Mouse (Mus musculus) E14TG2a.4 (cell line): ENCODE measurements around the gene Tnfsf12.
A peak's percentile ranks its signal among the peaks of the same experiment; 100 is the strongest.
"Not testable (repeated sequence)": the region's sequence is repeated elsewhere in the genome, so short reads cannot be mapped to it uniquely, and the experiment has no call there.

Source experiments
- H3K27me3 ChIP-seq: 2 replicates; pipeline ENCODE4 v1.6.1; 2014; ENCODE audit warnings: low read length, control low read depth; ENCODE audit not compliant: insufficient read depth
- H3K36me3 ChIP-seq: 2 replicates; pipeline ENCODE4 v1.6.1; 2014; ENCODE audit warnings: low read length, control low read depth; ENCODE audit not compliant: insufficient read depth
- H3K4me1 ChIP-seq: replicated peaks from 2 replicates; pipeline ENCODE4 v1.6.1; 2014; ENCODE audit warnings: low read depth, low read length, control low read depth
- H3K4me3 ChIP-seq: replicated peaks from 2 replicates; pipeline ENCODE4 v1.5.1; 2014; ENCODE audit warnings: mild to moderate bottlenecking, low read length
- H3K9me3 ChIP-seq: 2 replicates; pipeline ENCODE4 v1.6.1; 2014; ENCODE audit warnings: low read length, control low read depth
- CTCF ChIP-seq: conservative IDR thresholded peaks from 2 replicates; pipeline ENCODE4 v1.5.1; 2014; ENCODE audit warnings: low read length
- NANOG ChIP-seq: IDR thresholded peaks from 2 replicates; pipeline ENCODE4 v1.6.1; 2014; ENCODE audit warnings: borderline replicate concordance, low read length, mixed read lengths
- POU5F1 ChIP-seq: IDR thresholded peaks from 2 replicates; pipeline ENCODE4 v1.6.1; 2014; ENCODE audit warnings: low read length, borderline replicate concordance

Gene Tnfsf12

GRCm38 (mm10) chr11:69695361-69696181, at the start of gene Tnfsf12, which contains the start of gene Tnfsfm13:
Gene Tnfsf12, minus strand, starts transcription at chr11:69695849.
Gene Tnfsfm13, minus strand, starts transcription at chr11:69696098.
- Histone ChIP-seq H3K4me3 (peak within 1 kb of the TSS; percentile 80), H3K27me3 (no peaks in the 10 kb centered on the region), H3K36me3 (peaks cover 22% of the 10 kb centered on the region), H3K4me1 (peaks cover 93% of the 10 kb centered on the region), H3K9me3 (no peaks in the 10 kb centered on the region)
- TF ChIP-seq POU5F1 (no peak), NANOG (no peak), CTCF (no peak)

DNA sequence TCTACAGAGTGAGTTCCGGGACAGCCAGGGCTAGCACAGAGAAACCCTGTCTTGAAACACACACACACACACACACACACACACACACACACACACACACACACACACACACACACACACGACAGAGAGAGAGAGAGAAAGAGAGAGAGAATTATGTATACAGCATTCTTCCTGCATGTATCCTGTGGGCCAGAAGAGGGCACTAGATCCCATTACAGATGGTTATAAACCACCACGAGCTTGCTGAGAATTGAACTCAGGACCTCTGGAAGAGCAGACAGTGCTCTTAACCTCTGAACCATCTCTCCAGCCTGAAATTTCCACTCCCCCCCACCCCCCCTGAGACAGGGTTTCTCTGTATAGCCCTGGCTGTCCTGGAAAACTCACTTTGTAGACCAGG, 35.8 kb upstream of the Tnfsf12 start:
- H3K27me3 ChIP-seq, H3K9me3 ChIP-seq, H3K4me3 ChIP-seq: not testable (repeated sequence)
- TF ChIP-seq CTCF, result peak; percentile 20; the same call in 1 of the 2 replicates
- Histone ChIP-seq H3K36me3 (peaks cover 41% of the 10 kb centered on the region), H3K4me1 (peaks cover 13% of the 10 kb centered on the region)

DNA sequence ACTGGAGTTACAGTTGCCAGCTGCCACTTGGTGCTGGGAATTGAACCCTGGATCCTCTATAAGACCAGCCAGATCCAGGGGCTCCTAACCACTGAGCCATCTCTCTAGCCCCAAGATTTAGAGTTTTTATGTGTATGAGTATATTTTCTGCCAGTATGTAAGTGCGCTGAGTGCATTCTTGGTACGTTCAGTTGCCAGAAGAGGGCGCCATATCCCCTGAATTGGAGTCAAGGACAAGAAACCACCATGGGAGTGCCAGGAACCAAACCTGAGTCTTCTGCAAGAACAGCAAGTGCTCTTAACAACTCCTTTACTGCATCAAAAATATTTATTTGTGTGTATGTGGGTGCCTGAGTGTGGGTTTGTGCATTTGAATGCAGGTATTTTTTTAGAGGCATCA, 33.4 kb upstream of the Tnfsf12 start:
- H3K27me3 ChIP-seq, result no peaks in the 10 kb centered on the region
- TF ChIP-seq NANOG, result no peak
- TF ChIP-seq CTCF, result peak; percentile 83
- no peak for TF ChIP-seq POU5F1
- H3K4me3 ChIP-seq, result no peak overlapping the region
- H3K4me1 ChIP-seq, result peaks cover 12% of the 10 kb centered on the region
- peaks cover 17% of the 10 kb centered on the region for H3K36me3 ChIP-seq
- no peaks in the 10 kb centered on the region for H3K9me3 ChIP-seq

DNA sequence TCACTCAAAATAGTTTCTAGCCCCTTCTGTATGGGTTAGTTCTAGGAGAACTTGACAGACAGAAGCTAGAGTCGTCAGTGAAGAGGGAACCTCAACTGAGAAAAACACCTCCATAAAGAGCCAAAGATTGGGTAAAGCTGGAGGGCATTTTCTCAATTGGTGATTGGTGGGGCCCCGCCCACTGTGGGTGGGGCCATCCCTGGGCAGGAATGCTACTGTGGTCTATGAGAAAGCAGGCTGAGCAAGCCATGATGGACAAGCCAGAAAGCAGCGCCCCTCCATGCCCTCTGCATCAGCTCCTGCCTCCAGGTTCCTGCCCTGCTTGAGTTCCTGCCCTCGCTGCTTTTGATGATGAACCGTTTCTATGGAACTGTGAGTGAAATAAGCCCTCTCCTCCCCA, 30.3 kb upstream of the Tnfsf12 start:
- Histone ChIP-seq H3K4me3 (0 out of 2 replicates have a peak overlapping the region, but pooled peaks have one; percentile 17), H3K36me3 (no peaks in the 10 kb centered on the region), H3K27me3 (no peaks in the 10 kb centered on the region), H3K4me1 (peaks cover 25% of the 10 kb centered on the region), H3K9me3 (no peaks in the 10 kb centered on the region)
- TF ChIP-seq NANOG, result no peak
- TF ChIP-seq CTCF, result no peak

DNA sequence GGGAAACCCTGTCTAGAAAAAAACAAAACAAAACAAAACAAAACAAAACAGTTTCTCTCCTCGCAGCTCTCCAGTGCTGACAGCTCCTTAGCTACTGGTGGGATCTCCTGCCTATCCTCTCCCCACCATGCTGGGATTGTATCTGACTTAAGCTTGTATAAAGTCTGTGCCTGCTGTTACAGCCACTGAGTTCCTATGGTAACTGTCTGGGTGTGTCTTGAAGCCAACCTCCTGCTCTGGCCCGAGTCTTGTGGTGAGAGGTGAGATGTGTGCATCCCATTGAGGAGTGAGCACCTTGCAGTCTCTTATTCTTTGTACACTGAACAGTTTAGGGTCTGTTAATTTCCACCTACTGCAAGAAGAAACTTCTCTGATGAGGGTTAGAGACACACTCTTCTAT, 27.4 kb upstream of the Tnfsf12 start:
- Histone ChIP-seq H3K4me3 (no peak overlapping the region), H3K36me3 (no peaks in the 10 kb centered on the region), H3K9me3 (no peaks in the 10 kb centered on the region), H3K4me1 (peaks cover 46% of the 10 kb centered on the region), H3K27me3 (no peaks in the 10 kb centered on the region)
- TF ChIP-seq CTCF (no peak), NANOG (no peak), POU5F1 (no peak)

GRCm38 (mm10) chr11:69720852-69721251, 25.2 kb upstream of the Tnfsf12 start:
- no peak overlapping the region for H3K4me3 ChIP-seq
- no peaks in the 10 kb centered on the region for H3K27me3 ChIP-seq
- no peaks in the 10 kb centered on the region for H3K36me3 ChIP-seq
- H3K9me3 ChIP-seq, result no peaks in the 10 kb centered on the region
- peaks cover 54% of the 10 kb centered on the region for H3K4me1 ChIP-seq
- TF ChIP-seq NANOG, result no peak
- no peak for TF ChIP-seq CTCF
- no peak for TF ChIP-seq POU5F1

DNA sequence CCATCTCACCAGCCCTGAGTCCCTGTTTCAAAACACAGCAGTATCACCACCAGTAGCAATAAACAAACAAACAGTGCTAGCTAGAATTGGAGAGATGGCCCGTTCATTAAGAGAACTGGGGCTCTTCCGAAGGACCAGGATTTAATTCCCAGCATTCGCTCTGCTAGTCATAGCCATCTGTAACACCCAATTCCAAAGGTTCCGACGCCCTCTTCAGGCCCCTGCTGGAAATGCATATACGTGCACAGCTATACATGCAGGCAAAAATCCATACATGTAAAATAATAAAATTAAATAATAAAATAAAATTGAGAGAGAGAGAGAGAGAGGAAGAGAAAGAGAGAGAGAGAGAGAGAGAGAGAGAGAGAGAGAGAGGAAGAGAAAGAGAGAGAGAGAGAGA, 23.8 kb upstream of the Tnfsf12 start:
- peaks cover 64% of the 10 kb centered on the region for H3K4me1 ChIP-seq
- TF ChIP-seq POU5F1 (no peak), CTCF (peak; percentile 82)
- no peaks in the 10 kb centered on the region for H3K27me3 ChIP-seq
- H3K9me3 ChIP-seq, result no peaks in the 10 kb centered on the region
- no peaks in the 10 kb centered on the region for H3K36me3 ChIP-seq
- 0 out of 2 replicates have a peak overlapping the region, but pooled peaks have one; percentile 2 for H3K4me3 ChIP-seq

DNA sequence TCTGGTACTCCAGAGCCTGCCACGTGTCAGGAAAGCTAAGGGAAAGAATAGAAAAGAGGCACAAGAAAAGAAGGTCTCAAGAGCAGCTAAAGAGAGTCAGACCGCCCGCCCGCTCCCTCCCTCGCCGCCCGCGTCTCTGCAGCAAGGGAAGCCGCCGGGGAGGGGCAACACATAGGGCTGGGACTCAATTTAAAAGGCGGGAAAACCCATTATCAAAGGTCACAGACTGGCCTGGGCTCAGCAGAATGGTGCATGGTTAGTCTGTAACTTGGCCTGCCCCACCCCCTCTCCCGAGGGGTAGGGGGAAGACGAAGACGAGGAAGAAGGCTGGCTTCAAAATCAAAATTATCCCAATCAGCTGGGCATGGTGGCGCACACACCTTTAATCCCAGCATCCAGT, 23.0 kb upstream of the Tnfsf12 start:
- no peaks in the 10 kb centered on the region for H3K9me3 ChIP-seq
- H3K36me3 ChIP-seq, result no peaks in the 10 kb centered on the region

DNA sequence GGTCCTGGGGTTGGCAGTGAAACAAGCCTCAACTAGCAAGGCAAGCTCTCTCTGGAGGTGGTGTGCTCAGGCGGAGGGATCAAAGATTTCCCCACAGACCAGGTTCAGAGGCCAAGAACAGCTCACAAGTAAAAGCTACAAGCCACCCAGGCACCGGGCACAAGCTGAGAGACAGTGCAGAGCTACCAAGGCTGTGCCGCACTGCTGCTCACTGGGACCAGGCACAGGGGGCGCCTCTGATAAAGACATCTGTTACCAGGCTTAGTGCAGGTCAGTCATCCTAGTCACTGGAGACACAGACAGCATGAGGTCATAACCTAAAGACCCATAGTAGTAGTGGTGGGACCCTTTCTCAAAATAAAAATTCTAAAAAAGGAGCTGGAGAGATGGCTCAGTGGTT, 21.3 kb upstream of the Tnfsf12 start:
- Histone ChIP-seq H3K9me3 (no peaks in the 10 kb centered on the region), H3K27me3 (no peaks in the 10 kb centered on the region), H3K4me1 (peaks cover 66% of the 10 kb centered on the region), H3K36me3 (no peaks in the 10 kb centered on the region), H3K4me3 (no peak overlapping the region)
- TF ChIP-seq POU5F1, result no peak
- no peak for TF ChIP-seq NANOG
- TF ChIP-seq CTCF, result no peak

More for the DNA sequence above, 23.0 kb upstream of the Tnfsf12 start:
- Histone ChIP-seq H3K4me1 (peaks cover 69% of the 10 kb centered on the region), H3K4me3 (peak overlapping the region; percentile 2; the same call in 1 of the 2 replicates), H3K27me3 (no peaks in the 10 kb centered on the region)
- no peak for TF ChIP-seq CTCF
- no peak for TF ChIP-seq POU5F1
- TF ChIP-seq NANOG, result no peak
